Mouse (Mus musculus): ENCODE results near the gene Zfp688. TPM values are rescaled to one million over a fixed set of nuclear protein-coding genes. Genes with fewer than 3 reads are reported as not detected.
"Not testable (repeated sequence)": the region's sequence is repeated elsewhere in the genome, so short reads cannot be mapped to it uniquely, and the experiment has no call there.

Zfp688 gene
- total RNA-seq, 2 experiments from 2014 or later: 13.3 to 13.8 TPM

DNA sequence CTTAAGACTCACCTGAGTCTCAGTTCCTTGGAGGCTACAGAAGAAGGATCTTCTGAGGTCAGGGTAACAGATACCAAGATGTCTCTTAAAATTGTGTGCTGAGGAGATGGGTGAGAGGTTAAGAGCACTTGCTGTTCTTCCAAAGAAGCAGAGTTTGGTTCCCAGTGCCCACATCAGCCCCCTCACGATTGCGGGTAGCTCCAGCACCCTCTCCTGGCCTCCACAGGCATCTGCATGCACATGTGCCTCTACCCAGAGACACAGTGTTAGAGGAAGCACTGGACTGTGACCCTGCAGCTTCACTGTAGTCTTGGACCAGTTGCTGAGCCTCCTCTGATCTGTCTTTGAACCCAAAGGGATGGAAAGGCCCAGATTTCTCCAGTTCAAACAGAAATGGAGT lies 18.9 kb downstream of the Zfp688 start:
- intact Hi-C loops (cut with DNase I): no loop called here
- no peak overlapping the region for H3K4me3 ChIP-seq
- no peak for DNase-seq (ENCODE audit: extremely low spot score in 1 of 2, low spot score in 2 of 2)
- no peak overlapping the region for H3K27ac ChIP-seq
- TF ChIP-seq CTCF (IDR thresholded peaks at IDR 0.05): no peak; the same call in 1 of the 2 replicates

DNA sequence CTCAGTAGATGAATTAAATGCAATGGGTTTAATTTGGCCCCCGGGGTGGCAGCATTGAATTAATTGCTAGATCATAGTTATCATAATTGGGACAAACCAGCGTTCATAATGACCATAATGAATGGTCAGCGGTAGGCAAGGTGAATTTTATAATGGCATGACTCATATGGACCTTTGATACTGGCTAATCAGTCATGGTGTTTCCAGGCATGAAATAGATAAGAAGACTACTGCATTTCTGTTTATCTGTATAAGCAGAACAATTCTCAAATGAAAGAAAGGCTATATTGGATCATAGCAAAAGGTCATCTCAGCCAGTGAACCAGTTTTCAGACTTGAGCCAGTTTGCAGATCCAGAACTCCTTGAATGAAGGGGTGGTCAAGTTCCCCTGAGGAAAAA lies 21.5 kb downstream of the Zfp688 start:
- no peak for DNase-seq (ENCODE audit: extremely low spot score in 1 of 2, low spot score in 2 of 2)
- H3K27ac ChIP-seq: no peak overlapping the region
- no peak overlapping the region for H3K4me3 ChIP-seq
- TF ChIP-seq CTCF (IDR thresholded peaks at IDR 0.05): no peak
- intact Hi-C loops (cut with DNase I): no loop called here

DNA sequence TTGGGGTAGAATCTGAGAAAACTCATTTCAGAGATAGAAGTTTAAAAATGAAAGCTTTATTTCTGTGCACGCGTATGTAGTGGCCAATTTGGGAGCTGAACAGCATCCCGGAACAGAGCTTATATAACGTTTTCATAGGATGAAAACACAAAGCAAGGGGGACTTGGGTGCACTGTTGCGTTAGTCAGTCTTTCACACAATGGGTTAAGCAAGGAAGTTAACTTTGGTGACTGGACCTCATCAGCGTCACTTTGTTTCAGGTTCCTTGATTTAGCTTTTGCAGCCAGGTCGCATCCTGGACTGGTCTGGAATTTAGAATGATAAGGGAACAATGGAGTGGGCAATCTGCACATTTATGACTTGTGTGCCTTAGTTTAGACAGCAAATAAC lies 27.9 kb downstream of the Zfp688 start:
- DNase-seq (ENCODE audit: extremely low spot score in 1 of 2, low spot score in 2 of 2): no peak
- intact Hi-C loops (cut with DNase I): loop anchor here (2.0 kb wide), 1 partner anchor 77 kb away; no protein-coding TSS in a partner anchor

DNA sequence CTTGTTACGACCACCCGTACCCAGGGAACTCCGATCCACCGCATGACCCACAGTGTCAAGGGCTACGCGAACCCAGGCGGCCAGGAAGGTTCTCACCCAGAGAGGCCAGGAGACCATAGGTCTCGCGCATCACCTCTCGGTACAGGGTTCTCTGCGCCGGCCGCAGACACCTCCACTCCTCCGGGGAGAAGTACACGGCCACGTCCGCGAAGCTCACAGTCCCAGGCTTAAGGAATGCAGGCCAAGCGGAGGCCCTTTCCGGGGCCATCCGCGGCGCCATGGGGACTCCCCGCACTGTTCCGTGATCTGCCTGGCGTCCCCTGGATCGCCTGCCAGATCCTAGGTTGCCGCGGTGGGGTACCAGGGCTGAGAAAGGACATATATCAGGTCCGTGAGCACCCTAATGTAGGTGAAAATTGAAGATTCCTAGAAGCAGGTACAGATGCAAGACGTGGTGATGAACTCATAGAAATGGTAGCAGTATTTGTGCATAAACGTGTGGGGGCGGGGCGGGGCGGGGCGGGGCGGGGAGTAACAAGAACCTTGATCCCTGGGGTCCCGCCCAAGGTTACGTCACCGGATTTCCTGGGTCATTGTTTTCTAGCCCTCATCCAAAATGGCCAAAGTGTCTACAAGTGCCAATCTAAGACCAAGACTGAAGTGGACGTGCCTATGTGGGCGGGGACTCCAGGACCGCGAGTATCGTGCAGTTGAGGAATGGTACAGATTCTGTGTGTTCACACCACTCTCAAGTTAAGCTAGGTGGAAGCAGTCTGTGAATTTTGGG lies 28.5 kb downstream of the Zfp688 start, which contains the start of gene E430018J23Rik:
TSS of gene E430018J23Rik (minus strand) at position 473 of the 787 bp plus-strand sequence.
- Histone ChIP-seq H3K27ac (peak within 1 kb of the TSS; percentile 97), H3K4me3 (peak within 1 kb of the TSS; percentile 81)
- intact Hi-C loops (cut with DNase I): loop anchor here (2.0 kb wide), 1 partner anchor 77 kb away; no protein-coding TSS in a partner anchor
- no peak for TF ChIP-seq CTCF (IDR thresholded peaks at IDR 0.05)
- peak; percentile 90 to 93 for DNase-seq (ENCODE audit: extremely low spot score in 1 of 2, low spot score in 2 of 2)

More for the DNA sequence above, 27.9 kb downstream of the Zfp688 start:
- TF ChIP-seq CTCF (IDR thresholded peaks at IDR 0.05): no peak
- H3K4me3 ChIP-seq: peak overlapping the region; percentile 81
- peak overlapping the region; percentile 97 for H3K27ac ChIP-seq

DNA sequence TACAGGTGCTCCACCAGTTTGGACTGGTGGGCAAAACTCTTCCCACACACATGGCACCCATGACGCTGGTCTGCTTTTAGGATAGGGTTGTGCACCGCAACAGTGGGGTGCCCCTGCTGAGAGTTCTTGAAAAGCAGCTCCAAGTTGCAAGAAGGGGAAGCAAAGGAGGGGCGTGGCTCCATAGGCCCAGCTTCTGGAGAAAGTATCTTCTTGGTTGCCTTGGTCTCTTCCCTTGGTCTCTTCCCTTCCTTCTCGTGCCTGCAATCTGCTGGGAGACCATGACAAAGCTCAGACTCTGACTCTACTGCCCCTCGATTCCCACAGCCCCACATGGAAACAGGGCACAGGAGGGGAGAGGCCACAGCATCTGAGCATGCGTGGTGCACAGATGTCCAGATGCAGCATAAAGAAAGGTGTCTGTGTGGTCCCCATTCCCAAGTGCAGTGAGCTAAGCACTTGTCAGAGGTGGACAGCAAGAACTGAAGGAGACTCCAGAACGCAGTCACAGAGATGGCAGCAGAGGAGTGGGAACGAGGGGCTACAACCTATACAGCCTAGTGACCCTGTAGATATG lies 29.5 kb downstream of the Zfp688 start:
- H3K27ac ChIP-seq: no peak overlapping the region; the same call in 1 of the 2 replicates
- DNase-seq (ENCODE audit: extremely low spot score in 1 of 2, low spot score in 2 of 2): no peak
- no peak for TF ChIP-seq CTCF (IDR thresholded peaks at IDR 0.05)
- peak overlapping the region; percentile 81 for H3K4me3 ChIP-seq
- intact Hi-C loops (cut with DNase I): loop anchor here (2.0 kb wide), 1 partner anchor 78 kb away; no protein-coding TSS in a partner anchor

DNA sequence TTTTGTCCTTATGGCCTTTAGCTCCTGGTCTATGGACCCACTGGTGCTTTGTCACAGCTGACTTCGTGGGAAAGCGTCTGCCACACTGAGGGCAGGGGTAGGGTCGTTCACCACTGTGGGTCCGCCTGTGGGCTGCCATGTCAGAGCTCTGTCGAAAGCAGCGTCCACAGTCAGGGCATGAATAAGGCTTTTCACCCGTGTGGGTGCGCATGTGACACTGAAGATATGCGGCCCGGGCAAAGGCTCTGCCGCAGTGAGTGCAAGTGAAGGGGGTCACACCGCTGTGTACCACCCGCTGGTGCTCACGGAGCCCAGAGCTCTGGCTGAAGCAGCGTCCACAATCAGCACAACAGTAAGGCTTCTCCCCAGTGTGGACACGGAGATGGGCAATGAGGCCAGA lies 30.3 kb downstream of the Zfp688 start:
- DNase-seq (ENCODE audit: extremely low spot score in 1 of 2, low spot score in 2 of 2): no peak
- Histone ChIP-seq H3K4me3 (no peak overlapping the region), H3K27ac (no peak overlapping the region)
- no peak for TF ChIP-seq CTCF (IDR thresholded peaks at IDR 0.05)
- intact Hi-C loops (cut with DNase I): no loop called here

DNA sequence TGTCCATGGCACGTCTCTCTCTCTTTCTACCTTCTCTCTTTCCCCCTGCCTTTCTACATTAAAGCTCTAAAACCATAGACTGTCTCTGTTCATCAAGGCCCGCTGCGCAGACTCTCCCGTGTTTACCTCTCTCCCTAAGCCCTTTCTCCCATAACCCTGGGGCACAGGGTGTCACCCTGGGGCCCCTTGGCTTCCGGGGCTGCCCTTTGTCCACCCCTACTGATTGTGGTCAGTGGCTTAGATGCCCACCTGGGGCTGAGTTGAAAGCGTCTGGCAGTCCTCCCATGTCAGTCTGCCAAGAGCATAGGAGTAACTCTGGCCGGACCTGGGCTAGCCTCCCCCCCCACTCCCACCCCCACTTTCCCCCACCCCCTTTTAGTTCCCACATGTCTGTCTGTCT lies 31.6 kb downstream of the Zfp688 start:
- DNase-seq (ENCODE audit: extremely low spot score in 1 of 2, low spot score in 2 of 2): no peak
- no peak overlapping the region for H3K4me3 ChIP-seq
- no peak overlapping the region for H3K27ac ChIP-seq
- no peak for TF ChIP-seq CTCF (IDR thresholded peaks at IDR 0.05)
- intact Hi-C loops (cut with DNase I): no loop called here

DNA sequence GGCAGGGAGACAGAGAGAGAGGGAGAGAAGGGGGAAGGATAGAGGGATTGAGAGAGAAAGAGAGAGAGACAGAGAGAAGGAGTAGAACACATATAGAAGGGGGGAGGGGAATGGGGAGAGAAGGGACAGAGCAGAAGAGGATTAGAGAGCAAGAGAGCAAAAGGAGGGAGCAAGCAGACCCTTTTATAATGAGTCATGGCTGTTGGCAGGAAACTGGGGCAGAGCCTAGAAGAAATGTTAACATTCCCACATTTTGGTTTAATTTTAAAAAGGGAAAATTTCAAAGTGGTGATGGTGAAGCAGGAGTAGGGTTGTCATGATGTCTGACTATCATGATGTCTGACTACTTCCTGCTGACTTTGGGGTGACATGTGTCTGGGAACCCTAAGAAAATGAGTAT lies 33.7 kb downstream of the Zfp688 start:
- H3K4me3 ChIP-seq; H3K27ac ChIP-seq; DNase-seq (ENCODE audit: extremely low spot score in 1 of 2, low spot score in 2 of 2); intact Hi-C loops (cut with DNase I): not testable (repeated sequence)

DNA sequence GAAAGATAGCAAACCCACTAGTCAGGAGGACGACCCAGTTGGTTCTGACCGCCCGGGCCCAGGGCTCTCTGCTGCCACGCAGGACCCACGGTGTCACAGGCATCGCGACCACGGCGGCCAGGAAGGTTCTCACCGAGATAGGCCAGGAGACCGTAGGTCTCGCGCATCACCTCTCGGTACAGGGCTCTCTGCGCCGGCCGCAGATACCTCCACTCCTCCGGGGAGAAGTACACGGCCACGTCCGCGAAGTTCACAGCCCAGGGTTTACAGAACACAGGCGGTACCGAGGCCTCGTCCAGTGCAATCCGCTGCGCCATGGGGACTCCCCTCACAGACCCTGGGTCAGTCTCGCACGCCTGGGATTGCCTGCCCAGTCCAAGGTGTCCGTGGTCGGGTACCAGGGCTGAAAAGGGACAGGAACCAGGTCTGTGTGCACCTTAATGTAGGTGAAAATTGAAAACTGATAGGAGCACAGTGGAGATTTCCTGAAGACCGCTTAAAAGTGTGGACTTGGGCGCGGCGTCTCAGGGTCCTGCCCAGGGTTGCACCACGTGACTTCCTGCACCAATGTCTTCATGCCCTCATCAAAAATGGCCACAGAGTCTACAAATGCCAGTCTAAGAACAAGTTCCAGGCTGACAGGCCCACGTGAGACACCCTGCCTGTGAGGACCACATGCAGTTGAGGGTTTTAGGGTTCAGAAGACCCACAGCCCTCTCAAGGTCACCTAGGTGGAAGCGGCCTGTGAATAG lies 35.1 kb downstream of the Zfp688 start, which contains the start of gene 9130019O22Rik:
TSS of gene 9130019O22Rik (minus strand) at position 526 of the 752 bp plus-strand sequence.
- intact Hi-C loops (cut with DNase I): loop anchor here (1.0 kb wide), 1 partner anchor 11 kb away; the partner anchor contains the start of gene Zfp747
- Histone ChIP-seq H3K27ac (peak within 1 kb of the TSS; percentile 55), H3K4me3 (peak within 1 kb of the TSS; percentile 64)
- peak; percentile 87 to 89 for DNase-seq (ENCODE audit: extremely low spot score in 1 of 2, low spot score in 2 of 2)
- no peak for TF ChIP-seq CTCF (IDR thresholded peaks at IDR 0.05)

DNA sequence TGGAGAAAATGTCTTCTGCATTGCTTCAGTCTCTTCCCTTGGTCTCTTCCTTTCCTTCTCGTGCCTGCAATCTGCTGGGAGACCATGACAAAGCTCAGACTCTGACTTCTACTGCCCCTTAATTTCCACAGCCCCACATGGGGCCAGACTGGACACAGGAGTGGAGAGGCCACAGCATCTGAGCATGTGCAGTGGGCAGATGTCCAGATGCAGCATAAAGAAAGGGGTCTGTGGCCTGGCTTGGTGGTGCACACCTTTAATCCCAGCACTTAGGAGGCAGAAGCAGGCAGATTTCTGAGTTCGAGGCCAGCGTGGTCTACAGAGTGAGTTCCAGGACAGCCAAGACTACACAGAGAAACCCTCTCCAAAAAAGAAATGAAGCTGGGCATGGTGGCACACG lies 36.3 kb downstream of the Zfp688 start:
- DNase-seq (ENCODE audit: extremely low spot score in 1 of 2, low spot score in 2 of 2); intact Hi-C loops (cut with DNase I); H3K27ac ChIP-seq; H3K4me3 ChIP-seq: not testable (repeated sequence)

DNA sequence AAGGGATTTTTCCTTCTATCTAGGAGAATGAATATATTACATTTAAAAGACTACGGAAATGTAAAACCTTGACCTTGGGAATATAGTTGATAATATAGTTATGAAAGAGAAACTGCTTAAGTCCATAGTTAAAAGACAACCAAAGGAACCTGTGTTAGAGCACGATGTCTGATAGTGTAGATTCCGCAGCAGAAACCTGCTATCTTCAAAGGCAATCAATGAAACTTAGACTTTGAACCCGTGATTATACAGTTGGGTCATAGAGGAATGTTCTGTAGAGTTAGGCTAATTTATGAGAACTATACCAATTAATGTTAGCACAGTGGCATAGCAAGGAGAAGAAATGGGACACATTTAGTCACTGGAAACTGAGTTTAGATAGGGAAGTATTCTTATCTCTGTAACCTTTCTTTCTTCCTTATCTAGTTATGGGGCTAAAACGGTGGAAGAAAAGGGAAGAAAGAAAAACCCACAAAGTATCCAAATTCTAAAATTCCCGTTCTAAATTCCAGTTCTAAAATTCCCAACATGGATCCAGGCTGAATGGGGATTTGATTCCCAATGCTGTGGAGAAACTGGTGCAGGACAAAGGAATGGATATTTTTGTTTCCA lies 43.5 kb downstream of the Zfp688 start:
- no peak overlapping the region for H3K4me3 ChIP-seq
- TF ChIP-seq CTCF (IDR thresholded peaks at IDR 0.05): no peak
- H3K27ac ChIP-seq: no peak overlapping the region
- DNase-seq (ENCODE audit: extremely low spot score in 1 of 2, low spot score in 2 of 2): no peak
- intact Hi-C loops (cut with DNase I): loop anchor here (5.0 kb wide), 1 partner anchor 129 kb away; no protein-coding TSS in a partner anchor

Measured in left cerebral cortex, adult 2 months (tissue).